Mouse (Mus musculus): Measurements from ENCODE around the gene Mrln. TPM values are rescaled to one million over a fixed set of nuclear protein-coding genes. Genes with fewer than 3 reads are reported as not detected.

Gene Mrln
- polyA plus RNA-seq (2012; rRNA removed): 1.6 and 8.2 TPM in 2 replicates

GRCm38 (mm10) chr10:70204505-70205399 is at the start of gene Mrln:
Gene Mrln, plus strand, starts transcription at chr10:70204664.

GRCm38 (mm10) chr10:70244921-70245558 is 40.6 kb downstream of the Mrln start, which contains the start of gene Slc16a9:
Gene Slc16a9, plus strand, starts transcription at chr10:70245100.

Other genes starting within 250 kb of the Mrln start
- gene Ccdc6, start 107.5 kb upstream of the Mrln start, polyA plus RNA-seq (2012; rRNA removed): 28.6 and 32.6 TPM in 2 replicates
- 3.3 and 4.3 TPM in 2 replicates for gene Slc16a9, start 40.4 kb downstream of the Mrln start, polyA plus RNA-seq (2012; rRNA removed)
- gene Fam13c, start 235.8 kb downstream of the Mrln start, polyA plus RNA-seq (2012; rRNA removed): 12.9 and 13.9 TPM in 2 replicates